Mouse (Mus musculus) C2C12 (cell line): ENCODE results near the gene Nid1.

Source experiments
- CTCF ChIP-seq: IDR thresholded peaks from one replicate; pipeline ENCODE4 v1.5.1; 2011; ENCODE audit not compliant: control insufficient read depth, insufficient read depth, insufficient read length
- MAX ChIP-seq: IDR thresholded peaks from one replicate; pipeline ENCODE4 v1.6.1; 2011; ENCODE audit warnings: mild to moderate bottlenecking, control low read depth
- MYOD1 ChIP-seq: IDR thresholded peaks from one replicate; pipeline ENCODE4 v1.6.1; 2011; ENCODE audit warnings: low read depth; ENCODE audit not compliant: control insufficient read depth, insufficient read length

DNA sequence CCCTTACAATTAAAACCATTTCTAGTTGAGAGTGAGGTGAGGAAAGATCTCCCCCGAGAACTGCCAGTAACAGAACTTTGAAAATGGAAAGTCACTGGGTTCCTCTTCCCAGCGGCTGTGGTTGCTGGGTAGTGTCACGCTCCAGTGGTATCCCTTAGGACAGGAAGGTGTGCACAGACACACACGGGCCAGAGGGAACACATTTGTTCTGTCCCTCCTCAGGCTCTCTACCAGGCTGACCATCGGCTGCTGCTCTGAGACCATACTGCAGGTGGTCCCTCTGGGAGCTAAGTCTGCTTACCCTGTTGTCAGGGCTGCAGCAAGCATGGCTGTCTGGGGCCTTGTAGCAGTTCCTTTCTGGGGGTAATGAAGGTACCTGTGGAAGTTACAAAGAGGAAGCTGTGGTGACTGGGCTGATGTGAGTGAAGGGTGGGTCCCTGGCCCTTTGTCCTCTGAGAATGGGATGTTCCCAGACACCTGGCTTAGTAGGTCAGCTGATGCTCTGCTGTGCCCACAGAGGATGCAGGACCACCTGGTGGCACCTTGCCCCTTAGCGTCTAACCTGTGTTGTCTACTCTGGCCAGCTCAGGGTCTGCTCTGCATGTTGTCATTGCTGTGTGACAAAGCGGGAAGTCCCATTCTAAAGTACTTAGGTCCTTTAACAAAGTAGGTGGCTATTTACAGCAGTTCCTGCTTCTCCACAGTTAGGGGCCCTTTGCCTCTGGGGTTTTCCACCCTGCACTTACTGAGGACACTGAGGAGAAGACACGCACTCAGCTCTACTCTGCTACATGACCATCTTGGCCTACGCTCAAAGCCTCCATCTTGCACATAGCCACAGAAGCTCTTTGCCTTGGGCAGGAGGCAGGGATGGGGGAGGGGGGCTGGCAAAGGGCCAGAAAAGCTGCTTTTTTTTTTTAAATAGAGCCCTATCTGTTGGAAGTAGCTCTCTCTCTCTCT, 86.6 kb downstream of the Nid1 start:
- TF ChIP-seq MYOD1 (no peak), CTCF (no peak), MAX (no peak)
